Mouse (Mus musculus) erythroblast, embryonic 14.5 days (primary cell): ENCODE data around the gene Trp53bp2. TPM values are rescaled to one million over a fixed set of nuclear protein-coding genes. Genes with fewer than 3 reads are reported as not detected.

ENCODE experiments used
- H3K27me3 ChIP-seq: 2 replicates; pipeline ENCODE4 v1.6.1; 2012; ENCODE audit warnings: inconsistent platforms; ENCODE audit not compliant: control insufficient read depth
- H3K36me3 ChIP-seq: 2 replicates; pipeline ENCODE4 v1.6.1; 2012; ENCODE audit warnings: mild to moderate bottlenecking, inconsistent platforms; ENCODE audit not compliant: control insufficient read depth
- H3K4me1 ChIP-seq: 2 replicates; pipeline ENCODE4 v1.6.1; 2012; ENCODE audit warnings: inconsistent platforms; ENCODE audit not compliant: control insufficient read depth
- H3K4me3 ChIP-seq: replicated peaks from 2 replicates; pipeline ENCODE3; 2012; ENCODE audit warnings: moderate library complexity, mild to moderate bottlenecking, inconsistent platforms
- H3K9me3 ChIP-seq: 2 replicates; pipeline ENCODE4 v1.6.1; 2012; ENCODE audit warnings: low read length, inconsistent platforms, mixed read lengths; ENCODE audit not compliant: control insufficient read depth
- GATA1 ChIP-seq: IDR thresholded peaks from 2 replicates; pipeline ENCODE4 v1.6.1; 2012; ENCODE audit warnings: low read length, inconsistent platforms, mixed read lengths
- TAL1 ChIP-seq: IDR thresholded peaks from 3 replicates; pipeline ENCODE4 v1.6.1; 2012; ENCODE audit warnings: low read length, inconsistent platforms, mixed read lengths
- polyA plus RNA-seq: library from polyadenylated mRNA; stranded (reverse); fragments of >175 nt; gene quantifications from 2 replicates; pipeline ENCODE4 v1.2.3, GENCODE M21; 2012

Gene Trp53bp2
- polyA plus RNA-seq, 1 experiment = 0.09 TPM

DNA sequence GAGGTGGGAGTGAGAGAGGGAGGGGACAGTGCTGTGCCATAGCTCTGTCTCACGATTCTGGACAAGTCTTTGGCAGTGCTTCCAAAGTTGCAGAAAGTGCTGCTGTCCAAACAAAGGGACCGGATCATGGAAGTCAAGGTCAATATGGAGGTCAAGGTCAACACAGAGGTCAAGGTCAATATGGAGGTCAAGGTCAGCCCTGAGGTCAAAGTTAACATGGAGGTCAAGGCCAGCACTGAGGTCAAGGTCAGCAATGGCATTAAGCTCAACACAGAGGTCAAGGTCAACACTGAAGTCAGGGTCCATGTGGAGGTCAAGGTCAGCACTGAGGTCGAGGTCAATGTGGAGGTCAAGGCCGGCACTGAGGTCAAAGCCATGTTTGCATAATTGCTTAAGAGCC is 91.9 kb downstream of the Trp53bp2 start:
- no peak for TF ChIP-seq GATA1
- no peak for TF ChIP-seq TAL1
- Histone ChIP-seq H3K4me3 (no peak overlapping the region), H3K4me1 (peaks cover 15% of the 10 kb centered on the region)

DNA sequence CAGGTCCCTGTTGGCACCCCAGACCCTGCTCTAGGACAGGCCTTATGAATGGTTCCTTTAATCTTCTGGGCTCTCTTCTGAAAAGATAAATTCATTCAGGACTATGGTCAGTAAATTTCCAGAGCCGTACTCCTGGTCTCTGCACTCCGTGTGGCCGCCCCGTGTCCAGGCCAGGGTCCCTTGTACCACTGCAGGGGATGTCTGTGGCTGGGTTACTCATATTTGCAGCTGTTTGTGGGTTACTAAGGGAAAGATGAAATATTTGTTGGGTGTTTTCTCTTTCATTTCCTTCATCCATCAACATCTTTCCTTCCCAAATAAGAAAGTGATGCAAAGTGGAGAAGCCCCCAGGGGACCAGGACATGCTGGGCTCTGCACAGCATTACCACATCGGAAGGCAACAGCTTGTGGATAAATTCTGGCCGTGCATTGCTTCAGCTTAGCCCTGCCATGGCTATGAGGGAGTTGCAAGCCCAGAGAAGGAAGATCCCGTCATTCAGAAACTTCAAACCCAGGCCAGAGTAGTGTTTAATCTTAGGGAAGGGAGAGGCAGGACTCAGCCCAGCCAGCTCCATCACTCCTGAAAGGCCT is 92.9 kb downstream of the Trp53bp2 start:
- H3K4me3 ChIP-seq = no peak overlapping the region
- H3K9me3 ChIP-seq = no peaks in the 10 kb centered on the region
- no peaks in the 10 kb centered on the region for H3K36me3 ChIP-seq
- TF ChIP-seq TAL1 = no peak
- TF ChIP-seq GATA1 = no peak
- H3K4me1 ChIP-seq = peaks cover 20% of the 10 kb centered on the region
- H3K27me3 ChIP-seq = no peaks in the 10 kb centered on the region

More for the DNA sequence above, 91.9 kb downstream of the Trp53bp2 start:
- no peaks in the 10 kb centered on the region for H3K9me3 ChIP-seq
- no peaks in the 10 kb centered on the region for H3K36me3 ChIP-seq
- H3K27me3 ChIP-seq = no peaks in the 10 kb centered on the region

DNA sequence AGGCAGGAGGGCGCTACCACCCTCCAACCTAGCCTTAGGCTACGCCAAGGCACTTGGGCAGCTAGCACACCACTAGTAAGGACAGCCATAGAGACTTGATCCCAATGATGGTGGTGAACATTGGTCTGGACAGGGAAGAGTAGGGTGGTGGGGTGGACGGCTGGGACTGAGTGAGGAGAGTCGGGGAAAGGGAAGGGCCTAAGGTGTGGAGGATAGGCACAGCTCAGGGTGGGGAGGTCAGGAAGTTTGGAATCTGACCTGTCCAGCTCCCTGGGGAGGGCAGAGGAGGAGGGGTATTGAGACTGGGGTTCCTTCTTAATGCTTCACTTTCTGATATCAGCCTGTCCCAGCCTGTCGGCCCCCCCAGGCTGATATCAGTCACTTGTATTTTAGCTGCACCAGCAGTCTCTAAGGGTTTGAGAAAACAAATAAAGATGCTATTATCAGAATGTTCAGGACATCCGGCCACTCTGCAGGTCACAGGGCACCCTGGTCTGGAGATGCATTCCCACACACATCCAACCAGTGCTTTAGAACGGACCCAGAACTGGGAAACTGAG is 93.6 kb downstream of the Trp53bp2 start:
- Histone ChIP-seq H3K4me1 (peaks cover 20% of the 10 kb centered on the region), H3K27me3 (no peaks in the 10 kb centered on the region), H3K4me3 (no peak overlapping the region), H3K36me3 (no peaks in the 10 kb centered on the region), H3K9me3 (no peaks in the 10 kb centered on the region)
- TF ChIP-seq GATA1 = no peak
- TF ChIP-seq TAL1 = no peak

DNA sequence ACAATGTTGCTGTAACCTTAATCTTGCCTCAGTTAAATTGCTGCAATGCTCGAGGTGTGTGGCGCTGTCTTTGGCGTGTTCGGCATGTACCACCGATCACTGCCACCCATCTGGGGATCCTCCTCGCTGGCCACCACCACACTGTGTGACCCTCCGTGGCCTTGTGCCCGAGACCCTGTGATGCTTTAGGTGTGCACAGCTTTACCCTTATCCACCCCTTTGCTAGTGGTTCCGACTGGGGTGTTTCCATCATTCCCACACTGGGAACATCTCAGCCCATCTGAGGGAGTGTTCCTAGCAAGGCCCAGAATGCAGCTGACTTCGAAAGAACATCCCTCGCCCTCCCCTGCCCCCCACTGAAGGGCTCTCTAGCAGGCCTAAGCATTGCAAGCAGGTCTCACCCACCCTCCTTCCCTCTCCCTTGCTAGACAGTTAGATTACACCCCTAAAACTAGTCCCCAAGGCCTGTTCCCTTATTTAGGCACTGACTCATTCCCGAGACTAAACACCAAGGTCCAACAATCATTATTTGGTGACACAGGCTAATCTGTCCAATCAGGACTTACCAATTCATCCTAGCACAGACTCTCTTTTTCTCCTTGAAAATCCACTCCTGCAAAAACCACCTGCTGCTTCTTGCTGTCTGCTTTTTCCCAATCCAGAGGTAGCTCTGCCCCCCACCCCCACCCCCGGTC is 94.4 kb downstream of the Trp53bp2 start:
- H3K27me3 ChIP-seq = no peaks in the 10 kb centered on the region
- H3K4me3 ChIP-seq = no peak overlapping the region
- H3K36me3 ChIP-seq = no peaks in the 10 kb centered on the region
- peaks cover 20% of the 10 kb centered on the region for H3K4me1 ChIP-seq
- H3K9me3 ChIP-seq = no peaks in the 10 kb centered on the region
- TF ChIP-seq TAL1 (no peak), GATA1 (no peak)

DNA sequence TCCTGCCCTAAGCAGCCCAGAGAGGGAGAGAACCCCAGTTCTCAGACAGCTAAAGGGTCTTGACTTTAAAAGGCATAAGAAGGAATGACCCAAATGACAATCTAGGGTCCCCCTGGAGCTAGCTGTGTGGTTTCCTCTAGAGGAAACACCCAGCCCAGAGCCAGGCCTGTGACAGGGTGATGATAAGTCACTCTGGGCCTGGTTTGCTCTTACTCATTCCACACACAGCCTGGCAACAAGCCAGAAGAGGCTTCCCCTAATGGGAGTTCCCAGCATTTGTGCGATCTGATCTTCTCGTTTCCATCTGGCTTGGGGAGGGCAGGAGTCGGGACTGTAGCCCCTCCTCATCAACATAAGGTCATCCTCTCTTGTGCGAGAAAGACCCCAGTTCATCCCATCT is 95.3 kb downstream of the Trp53bp2 start:
- Histone ChIP-seq H3K9me3 (no peaks in the 10 kb centered on the region), H3K4me3 (no peak overlapping the region), H3K4me1 (peaks cover 20% of the 10 kb centered on the region), H3K36me3 (no peaks in the 10 kb centered on the region; the same call in 1 of the 2 replicates), H3K27me3 (no peaks in the 10 kb centered on the region)
- TF ChIP-seq GATA1 (no peak), TAL1 (no peak)

DNA sequence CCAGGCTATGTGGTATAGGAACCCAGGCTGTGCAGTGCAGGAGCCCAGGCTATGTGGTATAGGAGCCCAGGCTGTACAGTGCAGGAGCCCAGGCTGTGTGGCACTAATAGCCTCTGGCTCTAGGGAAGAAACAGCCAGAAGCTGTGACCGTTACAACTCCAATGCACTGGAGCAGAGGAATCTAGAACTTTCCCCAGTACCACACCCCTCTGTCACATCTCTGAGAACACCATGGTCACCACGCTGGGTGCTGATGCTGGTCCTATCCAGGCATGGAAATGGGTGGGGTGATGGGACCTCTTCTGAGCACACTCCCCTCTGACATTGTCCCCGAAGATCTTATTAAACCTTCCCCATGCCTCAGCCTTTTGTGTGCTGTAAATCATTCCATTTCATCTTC is 96.3 kb downstream of the Trp53bp2 start:
- no peak overlapping the region for H3K4me3 ChIP-seq
- H3K9me3 ChIP-seq = no peaks in the 10 kb centered on the region
- H3K36me3 ChIP-seq = no peaks in the 10 kb centered on the region; the same call in 1 of the 2 replicates
- no peak for TF ChIP-seq TAL1
- TF ChIP-seq GATA1 = no peak
- H3K4me1 ChIP-seq = peaks cover 20% of the 10 kb centered on the region
- no peaks in the 10 kb centered on the region for H3K27me3 ChIP-seq

DNA sequence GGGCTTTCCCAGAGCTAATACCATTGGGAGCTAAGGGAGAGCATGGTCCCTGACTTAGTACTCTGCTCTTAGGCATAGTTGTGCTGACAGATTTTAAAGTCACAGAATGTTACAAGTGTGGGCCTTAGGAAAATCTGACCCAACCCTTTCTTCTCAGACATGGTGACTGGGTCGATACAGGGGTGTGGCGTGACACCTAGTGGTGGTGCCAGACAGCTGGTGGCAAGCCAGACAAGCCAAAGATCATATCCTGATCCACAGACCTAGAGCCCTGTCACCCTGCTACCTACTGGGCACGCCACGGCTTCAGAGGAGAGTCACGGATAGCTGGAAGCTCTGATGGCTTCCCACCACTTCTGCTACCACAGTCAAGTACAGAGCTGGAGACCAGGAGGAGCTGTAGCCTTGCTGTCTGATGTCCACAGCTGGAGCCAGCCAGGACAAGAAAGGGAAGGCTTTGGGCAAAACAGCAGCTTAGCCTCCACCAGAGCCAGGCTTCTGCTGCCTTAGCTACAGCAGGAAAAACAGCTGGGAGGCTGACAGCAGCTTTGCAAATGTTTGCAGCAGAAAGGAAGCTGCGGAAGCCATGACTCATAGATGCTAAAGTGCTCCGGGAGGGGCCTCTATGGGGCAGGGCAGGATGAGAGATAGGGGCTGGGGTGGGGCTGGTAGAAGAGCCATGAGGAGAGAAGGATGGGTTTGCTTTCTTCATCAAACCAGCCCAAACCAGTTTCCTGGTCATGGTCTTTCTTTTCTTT is 97.4 kb downstream of the Trp53bp2 start:
- TF ChIP-seq GATA1 = no peak
- no peak for TF ChIP-seq TAL1
- Histone ChIP-seq H3K4me1 (peaks cover 20% of the 10 kb centered on the region), H3K9me3 (no peaks in the 10 kb centered on the region), H3K27me3 (no peaks in the 10 kb centered on the region), H3K36me3 (no peaks in the 10 kb centered on the region; the same call in 1 of the 2 replicates), H3K4me3 (no peak overlapping the region)

DNA sequence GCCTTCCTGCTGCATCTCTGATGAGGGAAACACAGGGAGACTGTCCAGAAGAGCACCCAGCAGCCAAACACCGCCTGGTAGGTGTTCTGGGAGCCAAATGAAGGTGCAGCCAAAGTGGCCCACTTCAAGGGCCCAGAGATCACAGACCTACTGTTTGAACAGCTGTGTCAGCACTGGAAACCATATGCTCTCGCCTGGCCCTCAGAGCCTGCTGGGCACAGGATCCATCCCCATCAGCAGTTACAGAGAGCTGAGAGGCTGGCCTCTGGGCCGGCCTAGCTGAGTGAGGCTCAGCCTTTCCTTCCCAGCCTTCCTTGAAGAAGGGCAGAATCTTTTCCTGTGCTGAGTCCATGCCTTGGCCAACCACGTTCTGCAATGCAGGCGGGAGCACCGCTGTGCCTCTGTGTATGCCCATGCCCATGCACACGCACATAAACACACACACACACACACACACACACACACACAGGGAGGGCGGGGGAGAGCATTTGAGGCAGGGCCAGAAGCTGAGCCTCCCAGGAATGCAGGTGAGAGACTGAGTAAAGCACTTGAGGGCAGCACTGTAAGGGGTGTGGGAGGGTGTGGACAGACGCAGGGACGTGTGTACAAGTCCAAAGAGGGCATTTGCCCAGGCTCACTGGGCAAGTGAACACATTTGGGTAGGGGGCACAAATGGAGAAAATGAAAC is 100.3 kb downstream of the Trp53bp2 start:
- Histone ChIP-seq H3K36me3 (no peaks in the 10 kb centered on the region; the same call in 1 of the 2 replicates), H3K27me3 (no peaks in the 10 kb centered on the region; the same call in 1 of the 2 replicates), H3K4me3 (no peak overlapping the region), H3K4me1 (peaks cover 9% of the 10 kb centered on the region), H3K9me3 (no peaks in the 10 kb centered on the region)
- TF ChIP-seq GATA1 = no peak
- no peak for TF ChIP-seq TAL1

DNA sequence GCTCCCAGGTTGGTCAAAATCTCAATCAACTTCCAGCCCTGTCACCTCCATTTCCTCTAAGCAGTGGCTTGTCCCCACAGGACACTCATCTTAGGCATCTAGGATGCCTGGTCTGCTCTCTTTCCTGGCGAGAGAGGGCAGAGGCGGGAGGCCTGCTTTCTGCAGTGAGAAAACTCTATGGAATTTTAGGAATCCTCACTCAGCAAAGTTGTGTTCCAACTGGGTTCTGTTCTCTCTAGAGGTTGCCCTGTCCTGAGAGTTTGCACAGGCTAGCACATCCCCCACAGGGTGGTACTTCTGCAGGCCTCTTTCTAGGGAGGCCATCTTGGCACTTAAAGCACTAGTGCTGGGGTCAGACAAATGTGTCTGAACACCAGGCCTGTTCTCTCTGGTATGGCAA is 102.1 kb downstream of the Trp53bp2 start:
- Histone ChIP-seq H3K36me3 (no peaks in the 10 kb centered on the region; the same call in 1 of the 2 replicates), H3K4me1 (peaks cover 5% of the 10 kb centered on the region)

More for the DNA sequence above, 102.1 kb downstream of the Trp53bp2 start:
- H3K9me3 ChIP-seq = no peaks in the 10 kb centered on the region
- peaks cover 10% of the 10 kb centered on the region for H3K27me3 ChIP-seq
- TF ChIP-seq GATA1 (no peak), TAL1 (no peak)
- no peak overlapping the region for H3K4me3 ChIP-seq
